Mouse (Mus musculus) right cerebral cortex, postnatal 14 days (tissue): ENCODE measurements around the gene 2900011O08Rik.
"Not testable (repeated sequence)": the region's sequence is repeated elsewhere in the genome, so short reads cannot be mapped to it uniquely, and the experiment has no call there.

Experiments
- DNase-seq: peaks from one replicate; pipeline ENCODE4 v3.0.0; 2022

The 2900011O08Rik gene

DNA sequence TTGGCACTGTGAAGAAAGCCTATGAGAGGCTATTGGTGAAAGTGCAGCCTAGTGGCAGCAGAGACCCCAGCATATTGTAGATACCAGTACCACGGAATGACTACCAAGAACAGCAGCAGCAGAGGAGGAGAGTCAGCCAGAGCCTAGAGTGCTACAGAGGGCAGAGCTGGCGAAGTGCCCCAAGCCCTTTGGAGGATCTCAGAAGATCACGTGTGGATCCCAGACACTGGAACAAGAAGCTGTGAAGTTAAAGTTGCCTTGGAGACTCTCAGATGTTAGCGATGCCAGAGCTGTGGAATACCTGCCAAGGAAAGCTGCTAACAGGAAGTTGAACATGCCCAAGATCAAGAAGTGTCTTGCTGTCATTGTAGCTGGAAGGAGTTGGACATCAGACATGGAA is 18.9 kb downstream of the 2900011O08Rik start:
- DNase-seq, result peak; percentile 27

- no peak for DNase-seq
Measured at GRCm38 (mm10) chr16:14008081-14008480, 21.7 kb downstream of the 2900011O08Rik start.

DNA sequence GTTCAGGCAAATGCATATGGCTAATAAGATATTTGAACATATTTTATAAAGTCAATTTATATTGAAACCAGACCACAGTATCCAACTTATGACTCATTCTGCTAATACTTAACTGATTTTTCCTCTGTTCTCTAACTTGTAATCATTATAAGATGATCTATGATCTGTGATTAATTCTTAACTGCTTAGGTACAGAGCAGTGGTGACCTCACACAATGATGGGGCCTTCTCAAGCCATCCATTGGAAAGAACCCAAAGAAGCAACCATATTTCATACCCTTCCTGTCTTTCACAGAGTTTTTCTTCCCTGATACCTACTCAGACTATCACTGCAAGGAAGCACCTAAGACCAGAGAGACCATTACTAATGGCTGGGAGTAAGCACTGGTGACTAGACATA is 22.3 kb downstream of the 2900011O08Rik start:
- no peak for DNase-seq

- no peak for DNase-seq
Measured at GRCm38 (mm10) chr16:14009966-14010365, 23.6 kb downstream of the 2900011O08Rik start.

GRCm38 (mm10) chr16:14017306-14017705 is 30.9 kb downstream of the 2900011O08Rik start:
- DNase-seq, result no peak

DNA sequence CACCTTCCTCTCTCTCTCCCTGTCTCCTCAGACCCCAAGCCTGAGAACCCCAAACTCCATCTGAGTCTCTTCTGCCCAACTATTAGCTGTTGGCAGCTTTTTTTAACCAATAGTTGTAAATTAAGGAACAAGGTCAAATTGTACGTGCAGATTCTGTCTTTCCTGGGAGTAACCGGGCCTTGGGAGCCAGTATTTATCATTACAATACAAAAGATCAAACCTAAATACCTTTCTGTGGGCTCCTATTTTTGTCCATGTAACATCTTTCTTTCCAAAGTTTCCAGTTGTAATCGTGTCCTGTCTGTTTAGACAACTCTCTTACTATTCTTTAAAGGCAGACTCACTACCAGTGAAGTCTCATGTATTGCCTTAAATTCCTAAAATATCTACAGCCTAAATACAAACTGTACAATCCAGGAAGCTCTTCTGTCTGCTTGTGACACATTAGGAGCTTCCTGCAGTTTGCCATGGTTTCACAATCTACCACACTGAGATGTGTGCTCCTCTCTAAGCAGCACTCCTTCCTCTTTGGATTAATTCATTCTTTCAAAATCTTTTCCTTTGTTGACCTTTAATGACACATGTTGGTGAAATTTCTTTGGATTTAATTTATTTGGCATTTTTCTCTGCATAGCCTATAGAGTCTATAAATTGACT is 34.9 kb downstream of the 2900011O08Rik start:
- DNase-seq, result no peak

- DNase-seq, result no peak
Measured at GRCm38 (mm10) chr16:14025091-14025990, 38.9 kb downstream of the 2900011O08Rik start.

- no peak for DNase-seq
Measured at GRCm38 (mm10) chr16:14029072-14029471, 42.7 kb downstream of the 2900011O08Rik start.

DNA sequence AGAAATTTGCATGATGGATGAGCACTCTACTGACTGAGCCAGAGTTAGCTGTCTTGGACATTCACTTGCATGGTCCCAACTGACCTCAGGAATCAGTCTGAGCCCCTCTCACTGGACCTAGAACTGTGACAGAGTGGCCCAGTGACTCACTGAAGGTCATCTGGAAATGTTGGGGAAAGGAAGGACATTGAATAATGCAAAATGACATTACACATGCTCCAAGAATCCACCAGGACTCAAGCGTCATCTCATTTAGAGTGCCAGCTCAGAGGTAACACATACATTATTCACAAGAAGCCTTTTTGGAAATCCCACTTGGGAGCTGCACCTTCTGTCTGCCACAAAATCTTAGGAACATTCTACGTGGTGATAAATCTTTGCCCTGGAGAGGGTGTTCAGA is 43.4 kb downstream of the 2900011O08Rik start:
- DNase-seq, result no peak

DNA sequence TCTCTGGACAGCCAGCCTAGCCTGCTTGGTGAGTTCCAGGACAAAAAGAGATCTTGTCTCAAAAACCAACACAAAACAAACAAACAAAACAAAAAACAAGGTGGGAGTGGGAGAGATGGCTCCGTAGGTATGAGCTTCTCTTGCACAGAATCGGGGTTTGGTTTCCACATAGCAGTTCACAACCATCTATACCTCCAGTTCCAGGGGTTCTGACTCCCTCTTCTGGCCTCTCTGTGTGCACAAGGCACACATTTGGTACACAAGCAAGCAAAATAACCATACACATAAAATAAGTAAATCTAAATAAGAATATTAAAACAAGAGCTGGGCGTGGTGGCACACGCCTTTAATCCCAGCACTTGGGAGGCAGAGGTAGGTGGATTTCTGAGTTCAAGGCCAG is 44.2 kb downstream of the 2900011O08Rik start:
- DNase-seq, result no peak

- no peak for DNase-seq
Measured at GRCm38 (mm10) chr16:14033076-14033475, 46.7 kb downstream of the 2900011O08Rik start.

- DNase-seq, result no peak
Measured at GRCm38 (mm10) chr16:14042421-14042820, 56.0 kb downstream of the 2900011O08Rik start.

DNA sequence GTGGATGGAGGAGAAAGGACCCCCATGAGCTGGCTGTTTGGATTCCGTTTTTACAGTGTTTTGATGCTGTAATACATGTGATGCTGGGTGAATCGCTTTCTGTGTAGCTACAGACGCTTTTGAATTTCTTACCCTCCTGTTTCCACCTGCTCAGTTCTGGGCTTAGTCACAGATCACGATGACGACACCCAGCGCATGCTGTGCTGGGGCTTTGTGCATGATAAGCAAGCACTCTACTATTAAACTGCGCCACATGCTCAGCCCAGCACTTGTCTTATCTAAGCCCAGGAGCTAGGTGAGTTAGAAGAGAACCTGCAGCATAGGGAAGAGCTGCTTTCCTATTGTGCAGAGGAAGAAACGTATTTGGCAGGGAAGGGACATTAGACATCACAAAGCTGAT is 58.3 kb downstream of the 2900011O08Rik start:
- DNase-seq, result peak; percentile 26

- DNase-seq, result no peak
Measured at GRCm38 (mm10) chr16:14046224-14046756, 59.9 kb downstream of the 2900011O08Rik start.

DNA sequence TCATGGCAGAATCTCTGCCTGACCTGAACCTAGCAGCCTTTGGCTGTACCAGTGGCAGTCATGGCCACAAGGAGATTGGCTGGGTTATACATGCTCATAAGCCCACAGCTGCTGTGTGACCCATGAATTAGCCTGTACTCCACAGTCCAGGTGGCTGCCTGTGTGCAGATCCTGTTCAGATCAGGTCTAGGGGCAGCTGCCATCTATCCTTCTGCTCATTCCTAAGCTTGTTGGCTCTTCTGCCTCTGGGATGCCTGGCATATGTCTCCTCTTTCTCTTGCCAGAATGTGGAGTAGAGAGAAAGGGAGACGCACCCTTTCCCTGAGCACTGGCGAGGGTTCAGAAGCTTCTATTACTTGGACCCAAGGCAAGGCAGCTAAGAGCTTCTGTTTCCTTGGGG is 65.8 kb downstream of the 2900011O08Rik start:
- no peak for DNase-seq

GRCm38 (mm10) chr16:14053116-14053515 is 66.7 kb downstream of the 2900011O08Rik start:
- DNase-seq, result no peak

GRCm38 (mm10) chr16:14055271-14055670 is 68.9 kb downstream of the 2900011O08Rik start:
- no peak for DNase-seq

- no peak for DNase-seq
Measured at GRCm38 (mm10) chr16:14056734-14057133, 70.3 kb downstream of the 2900011O08Rik start.

DNA sequence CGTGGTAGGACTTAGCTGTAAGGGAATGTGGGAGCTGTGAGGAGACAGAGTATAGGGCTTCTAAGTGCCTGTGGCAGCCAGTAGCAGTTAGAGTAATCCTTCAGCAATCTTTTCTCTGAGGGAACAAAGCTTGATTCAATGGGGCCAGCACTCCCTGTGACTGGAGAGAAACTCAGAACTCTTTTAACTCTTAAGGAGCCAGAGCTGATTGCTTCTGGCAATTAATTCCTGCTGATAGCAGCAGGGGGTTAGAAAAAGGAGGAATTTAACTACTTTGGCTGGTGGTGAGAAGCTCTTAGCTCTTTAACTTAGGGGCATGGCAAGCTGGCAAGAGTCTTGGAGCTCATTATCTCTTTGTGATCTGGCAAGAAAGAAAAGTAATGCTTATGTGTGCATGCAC is 72.1 kb downstream of the 2900011O08Rik start:
- DNase-seq, result no peak

- DNase-seq, result no peak
Measured at GRCm38 (mm10) chr16:14059118-14059854, 72.9 kb downstream of the 2900011O08Rik start.

GRCm38 (mm10) chr16:14059869-14060268 is 73.5 kb downstream of the 2900011O08Rik start:
- DNase-seq, result no peak

- not testable (repeated sequence) for DNase-seq
Measured at GRCm38 (mm10) chr16:14066571-14066970, 80.2 kb downstream of the 2900011O08Rik start.

GRCm38 (mm10) chr16:14068701-14069100 is 82.3 kb downstream of the 2900011O08Rik start:
- DNase-seq, result not testable (repeated sequence)
